Mouse (Mus musculus) spleen, postnatal 0 days (tissue): ENCODE measurements around the gene Anapc5. TPM values are rescaled to one million over a fixed set of nuclear protein-coding genes. Genes with fewer than 3 reads are reported as not detected.

ENCODE experiments used
- polyA plus RNA-seq: library from polyadenylated mRNA; unstranded; fragments of >200 nt; fragmentation: Nextera tagmentation; extraction: Ambion mirVana; gene quantifications from 2 replicates; pipeline ENCODE4 v1.2.1, GENCODE M21; 2015

The Anapc5 gene
- polyA plus RNA-seq: 233 and 241 TPM in 2 replicates

DNA sequence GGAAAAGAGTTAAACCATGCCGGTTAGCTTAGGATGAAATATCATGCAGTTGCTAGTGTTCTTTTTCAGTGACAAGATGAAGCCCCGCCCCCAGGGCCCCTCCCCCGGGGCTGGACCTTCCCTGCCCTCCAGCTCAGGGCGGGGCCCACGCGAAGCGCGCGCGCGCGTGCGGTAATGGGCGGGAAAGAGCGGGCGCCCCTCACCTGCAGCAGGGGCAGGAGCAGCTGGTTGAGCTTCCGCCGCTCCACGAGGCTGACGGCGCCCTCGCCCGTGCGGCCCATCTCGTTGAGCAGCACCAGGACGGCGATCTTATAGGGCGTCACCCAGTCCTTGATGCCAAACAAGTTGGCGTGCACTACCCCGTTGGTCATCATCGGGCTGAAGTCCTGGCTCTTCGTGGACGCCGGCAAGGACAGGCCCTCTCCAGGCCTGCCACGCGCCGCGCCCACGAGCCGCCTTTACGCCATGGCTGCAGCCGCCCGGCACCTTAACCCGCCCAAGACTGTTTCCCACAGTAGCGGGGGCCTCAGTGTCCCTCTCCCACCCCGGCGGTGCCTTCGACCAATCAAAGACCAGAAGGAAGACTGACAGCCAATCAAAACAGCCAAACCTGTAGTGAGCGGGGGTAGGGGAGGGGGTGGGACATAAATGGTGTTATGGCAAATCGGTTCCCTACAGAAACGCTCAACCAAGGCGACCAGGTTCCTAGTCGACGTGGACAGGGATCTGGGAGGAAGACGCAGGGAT is at the start of gene Anapc5:
Anapc5 (minus strand) TSS at position 563 of the 747 bp plus-strand sequence.

DNA sequence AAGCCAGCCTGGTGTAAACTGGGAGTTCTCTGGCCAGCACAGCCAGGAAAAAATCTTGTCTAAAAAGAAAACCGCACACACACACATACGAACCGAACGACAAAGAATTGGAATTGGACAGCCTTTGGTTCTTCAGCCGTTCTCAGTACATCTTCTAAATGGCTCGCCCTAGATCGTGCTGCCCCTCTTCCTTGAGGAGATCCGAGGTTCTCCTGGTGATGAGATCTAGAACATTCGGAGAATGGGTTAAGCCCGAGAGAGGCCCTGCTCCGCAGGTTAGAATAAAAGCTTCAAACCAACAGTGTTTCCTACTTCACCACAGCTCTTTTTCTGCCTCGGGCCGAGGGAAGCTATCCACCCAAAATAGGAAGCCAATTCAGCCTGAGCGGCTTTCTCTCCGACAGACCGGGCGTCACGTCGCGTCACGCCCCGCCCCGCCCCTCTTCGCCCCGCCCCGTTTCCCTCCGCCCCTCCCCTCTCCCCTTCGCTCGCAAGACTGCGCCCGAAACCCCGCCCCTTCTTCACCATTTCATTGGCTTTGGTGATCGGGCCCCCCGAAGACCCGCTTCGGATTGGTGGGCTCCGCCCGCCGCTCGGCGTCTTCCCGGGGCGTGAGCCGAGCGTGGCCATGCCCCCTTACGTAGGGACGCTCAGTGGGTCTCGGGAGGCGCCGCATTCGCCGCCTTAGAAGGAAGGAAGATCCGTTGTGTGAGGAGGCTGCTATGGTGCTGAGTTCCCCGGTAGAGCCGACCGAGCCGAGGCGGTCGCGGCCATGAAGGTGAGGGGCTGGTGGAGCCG is 28.6 kb upstream of the Anapc5 start, which contains the start of gene Rnf34:
Rnf34 (plus strand) TSS at position 528 of the 798 bp plus-strand sequence.

DNA sequence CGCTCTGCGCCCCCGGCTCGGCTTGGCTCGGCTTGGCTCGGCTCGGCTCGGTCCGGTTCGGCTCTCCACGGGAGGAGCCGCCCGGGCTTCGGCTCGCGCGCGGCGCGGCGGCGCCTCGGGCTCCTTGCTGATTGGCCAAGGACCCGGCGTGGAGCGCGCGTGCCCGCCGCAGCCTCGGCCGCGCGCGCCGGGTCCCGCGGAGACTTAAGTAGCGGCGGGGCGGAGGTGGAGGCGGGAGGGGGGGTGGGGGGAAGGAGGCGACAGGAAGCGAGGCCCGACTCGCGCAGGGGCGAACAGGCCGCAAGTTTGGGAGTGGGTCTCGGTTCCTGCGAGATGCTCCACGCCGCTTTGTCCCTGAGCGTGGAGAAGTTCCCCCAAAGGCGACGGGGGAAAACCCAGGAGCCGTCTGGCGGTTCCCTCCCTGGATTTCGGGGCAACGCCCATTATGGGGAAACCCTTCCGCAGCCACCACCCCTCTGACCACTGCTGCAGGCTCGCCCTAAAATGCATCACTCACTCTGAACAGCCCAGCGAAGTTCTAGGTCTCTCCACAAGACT is 41.8 kb downstream of the Anapc5 start, which contains the start of gene Camkk2:
Camkk2 (minus strand) TSS at position 133 of the 558 bp plus-strand sequence.

Other genes starting within 250 kb of the Anapc5 start
- 5.2 and 10.6 TPM in 2 replicates for gene Ift81, start 206.8 kb downstream of the Anapc5 start, polyA plus RNA-seq
- 3.4 and 5.0 TPM in 2 replicates for gene P2rx7, start 177.4 kb downstream of the Anapc5 start, polyA plus RNA-seq
- 16.2 and 24.2 TPM in 2 replicates for gene P2rx4, start 113.8 kb downstream of the Anapc5 start, polyA plus RNA-seq
- gene Camkk2, start 41.9 kb downstream of the Anapc5 start, polyA plus RNA-seq: 28.3 and 28.6 TPM in 2 replicates
- 14.5 and 16.3 TPM in 2 replicates for gene Rnf34, start 28.7 kb upstream of the Anapc5 start, polyA plus RNA-seq
- gene Kdm2b, start 168.5 kb upstream of the Anapc5 start, polyA plus RNA-seq: 20.1 and 22.7 TPM in 2 replicates
- 18.6 and 26.4 TPM in 2 replicates for gene Orai1, start 193.7 kb upstream of the Anapc5 start, polyA plus RNA-seq
- 1.8 and 1.9 TPM in 2 replicates for gene Morn3, start 225.7 kb upstream of the Anapc5 start, polyA plus RNA-seq
- 27.5 and 36.0 TPM in 2 replicates for gene Tmem120b, start 247.1 kb upstream of the Anapc5 start, polyA plus RNA-seq